11 mouse cellular contexts compared by ENCODE assay signal in genomic region chr9:49757986-49758385, GRCm38 (mm10). TPM values are rescaled to one million over a fixed set of nuclear protein-coding genes. Genes with fewer than 3 reads are reported as not detected.
A peak's percentile ranks its signal among the peaks of the same experiment; 100 is the strongest.
DNase-seq lines count a peak whose midpoint lies in the region; ATAC-seq and TF ChIP-seq lines count a peak whose summit lies in the region.
"Had no signal": no experiment of that assay in that cellular context is flagged by ENCODE, and none has a peak within 500 bp of the region (broad histone marks: within the 10 kb centered on the region; RNA-seq: fewer than 3 reads in every experiment).

No protein-coding gene starts in this region.

- no peak for TF ChIP-seq POLR2A in heart, adult 2 months (IDR thresholded peaks at IDR 0.05; ENCODE audit: insufficient read depth, low read depth, low read length)

- ATAC-seq in heart, embryonic 15.5 days (replicated peaks; ENCODE audit: insufficient number of reproducible peaks, insufficient read depth, low FRiP score, low read depth), result no peak
- ATAC-seq in midbrain, embryonic 12.5 days (ENCODE audit: low FRiP score, low read depth), result peak; percentile 44; the same call in 1 of the 2 replicates
- no peak for ATAC-seq in activated CD4-positive, CD25-positive, alpha-beta regulatory T cell, adult 4 months

- 0 out of 2 replicates have a peak overlapping the region, but pooled peaks have one; percentile 13 for H3K4me2 ChIP-seq in heart, embryonic 15.5 days
- H3K4me2 ChIP-seq in midbrain, embryonic 12.5 days (replicated peaks), result no peak overlapping the region; the same call in 1 of the 2 replicates

- H3K36me3 ChIP-seq in heart, embryonic 15.5 days, result no peaks in the 10 kb centered on the region
- no peaks in the 10 kb centered on the region for H3K36me3 ChIP-seq in heart, adult 2 months (ENCODE audit: control insufficient read depth, insufficient read depth, low read length)
- no peaks in the 10 kb centered on the region for H3K36me3 ChIP-seq in midbrain, embryonic 12.5 days

- intact Hi-C loops in heart, adult 2 months (cut with DNase I), result no loop called here

- peak overlapping the region; percentile 60 for H3K27ac ChIP-seq in heart, embryonic 15.5 days
- no peak overlapping the region for H3K27ac ChIP-seq in heart, adult 2 months
- H3K27ac ChIP-seq in midbrain, embryonic 12.5 days (replicated peaks), result peak overlapping the region; percentile 64

- no peaks in the 10 kb centered on the region for H3K9me3 ChIP-seq in heart, embryonic 15.5 days (replicated peaks)
- H3K9me3 ChIP-seq in midbrain, embryonic 12.5 days, result no peaks in the 10 kb centered on the region

- no peak overlapping the region for H3K9ac ChIP-seq in heart, embryonic 15.5 days
- no peak overlapping the region for H3K9ac ChIP-seq in heart, adult 2 months (ENCODE audit: low read depth, low read length)
- no peak overlapping the region for H3K9ac ChIP-seq in midbrain, embryonic 12.5 days (replicated peaks)

- no peaks in the 10 kb centered on the region for H3K79me2 ChIP-seq in heart, adult 2 months (replicated peaks; ENCODE audit: control insufficient read depth, insufficient read depth, low read length)

- TF ChIP-seq EP300 in heart, adult 2 months (IDR thresholded peaks at IDR 0.05; ENCODE audit: insufficient read depth, low read depth, low read length), result no peak

- 54% methylated on average over 12 of the region's 12 CpGs for WGBS in heart, embryonic 15.5 days
- 70% methylated on average over 12 of the region's 12 CpGs for WGBS in heart, adult 2 months
- 47% methylated on average over 12 of the region's 12 CpGs for WGBS in midbrain, embryonic 12.5 days

- peaks cover 41% of the 10 kb centered on the region for H3K4me1 ChIP-seq in heart, embryonic 15.5 days (replicated peaks)
- no peaks in the 10 kb centered on the region for H3K4me1 ChIP-seq in heart, adult 2 months (ENCODE audit: control insufficient read depth, insufficient read depth, low read length)
- peaks cover 33% of the 10 kb centered on the region for H3K4me1 ChIP-seq in midbrain, embryonic 12.5 days

- DNase-seq in heart, adult 2 months, result no peak
- peak; percentile 63 for DNase-seq in Muller cell, postnatal 12 days (ENCODE audit: inconsistent ontology term)
- peak; percentile 66 to 80 for DNase-seq in cerebellum, postnatal 14 days
- no peak for DNase-seq in spleen, postnatal 10 days (ENCODE audit: low spot score in 2 of 2)
- no peak for DNase-seq in spleen, adult 18-20 months
- DNase-seq: gastrocnemius, postnatal 25 days; thymus, postnatal 36 days had no signal

- TF ChIP-seq CTCF in heart, adult 2 months (IDR thresholded peaks at IDR 0.05), result no peak

- H3K4me3 ChIP-seq in heart, embryonic 15.5 days, result no peak overlapping the region
- no peak overlapping the region for H3K4me3 ChIP-seq in heart, adult 2 months
- H3K4me3 ChIP-seq in midbrain, embryonic 12.5 days, result no peak overlapping the region

- H3K27me3 ChIP-seq in heart, embryonic 15.5 days, result no peaks in the 10 kb centered on the region
- H3K27me3 ChIP-seq in heart, adult 2 months (ENCODE audit: control insufficient read depth, insufficient read depth, low read length), result no peaks in the 10 kb centered on the region
- H3K27me3 ChIP-seq in midbrain, embryonic 12.5 days, result no peaks in the 10 kb centered on the region
- H3K27me3 ChIP-seq: CH12.LX had no signal

RNA-seq across cellular contexts. Expression of gene Ncam1, which starts 40.7 kb away (rescaled TPM):
- 122 and 124 TPM in 2 replicates for polyA plus RNA-seq in heart, embryonic 15.5 days (2015; fragmentation: Nextera tagmentation; extraction: Ambion mirVana)
- total RNA-seq in heart, adult 2 months (2021), result 1 to 10 TPM; 4.7 to 5.4 TPM
- 4.0 and 4.1 TPM in 2 replicates for polyA plus RNA-seq in heart, adult 2 months (2012; rRNA removed)
- polyA plus RNA-seq in midbrain, embryonic 12.5 days (2016; fragmentation: Nextera tagmentation; extraction: Ambion mirVana), result 208 and 228 TPM in 2 replicates
- polyA plus RNA-seq in activated CD4-positive, CD25-positive, alpha-beta regulatory T cell, adult 4 months (2017; shearing (Covaris generic)), result under 1 TPM; 0.29 to 0.89 TPM

Comparison
In these comparisons a context has a peak if more than half of its experiments do, and no peak if none do; other contexts are left out.
1. RNA of gene Ncam1, which starts 40.7 kb away (polyA plus RNA-seq): 208 to 228 TPM in midbrain, embryonic 12.5 days and 122 to 124 TPM in heart, embryonic 15.5 days; 4.0 to 4.1 TPM in heart, adult 2 months and 0.29 to 0.89 TPM in activated CD4-positive, CD25-positive, alpha-beta regulatory T cell, adult 4 months; every median in the first group is over 10 times any median in the second.
2. DNase-seq: peak in Muller cell, postnatal 12 days (single experiment) and cerebellum, postnatal 14 days (2 of 2); none in heart, adult 2 months (0 of 2), spleen, postnatal 10 days (0 of 2) and spleen, adult 18-20 months (0 of 2).